Mouse (Mus musculus): ENCODE measurements around the gene 2410002F23Rik. TPM values are rescaled to one million over a fixed set of nuclear protein-coding genes. Genes with fewer than 3 reads are reported as not detected.
"Not testable (repeated sequence)": the region's sequence is repeated elsewhere in the genome, so short reads cannot be mapped to it uniquely, and the experiment has no call there.

Gene 2410002F23Rik
- polyA plus RNA-seq (2015; fragmentation: Nextera tagmentation; extraction: Ambion mirVana): 125 and 133 TPM in 2 replicates

GRCm38 (mm10) chr7:44246055-44246983 is at the start of gene 2410002F23Rik, which contains the start of gene 1700028J19Rik:
2410002F23Rik (plus strand) TSS chr7:44246722.
1700028J19Rik (minus strand) TSS chr7:44246695.
- no peaks in the 10 kb centered on the region for H3K9me3 ChIP-seq (replicated peaks; ENCODE audit: low read length)
- peaks cover 12% of the 10 kb centered on the region for H3K4me1 ChIP-seq (replicated peaks; ENCODE audit: insufficient read depth, low read length)
- no peak for TF ChIP-seq CTCF (IDR thresholded peaks at IDR 0.05; ENCODE audit: low read depth)
- peak within 1 kb of the TSS; percentile 97 for H3K9ac ChIP-seq (ENCODE audit: low read depth, low read length)
- H3K27me3 ChIP-seq (ENCODE audit: insufficient read depth, low read length): no peaks in the 10 kb centered on the region
- H3K4me3 ChIP-seq (replicated peaks; ENCODE audit: low read depth, low read length): peak within 1 kb of the TSS; percentile 90
- peak; percentile 96 for DNase-seq (ENCODE audit: low spot score)
- H3K4me2 ChIP-seq (ENCODE audit: low read length): peak within 1 kb of the TSS; percentile 56
- H3K27ac ChIP-seq: peak within 1 kb of the TSS; percentile 97
- peak; percentile 88 for ATAC-seq (replicated peaks; ENCODE audit: low FRiP score, low read depth)
- WGBS: 1% methylated on average over 62 of the region's 62 CpGs
- H3K36me3 ChIP-seq (ENCODE audit: insufficient read depth, low read length): peaks cover 17% of the 10 kb centered on the region

GRCm38 (mm10) chr7:44197891-44198290 is 48.6 kb upstream of the 2410002F23Rik start, which contains the start of gene Klk1b3:
Klk1b3 (plus strand) TSS chr7:44198191.
- H3K36me3 ChIP-seq (ENCODE audit: insufficient read depth, low read length): no peaks in the 10 kb centered on the region
- H3K9ac ChIP-seq (ENCODE audit: low read depth, low read length): no peak within 1 kb of the TSS
- ATAC-seq (replicated peaks; ENCODE audit: low FRiP score, low read depth) (no peak), DNase-seq (ENCODE audit: low spot score) (no peak)
- WGBS: 59% methylated on average over 3 of the region's 3 CpGs
- H3K4me3 ChIP-seq (replicated peaks; ENCODE audit: low read depth, low read length): no peak within 1 kb of the TSS
- no peak for TF ChIP-seq CTCF (IDR thresholded peaks at IDR 0.05; ENCODE audit: low read depth)
- no peaks in the 10 kb centered on the region for H3K27me3 ChIP-seq (ENCODE audit: insufficient read depth, low read length)
- H3K9me3 ChIP-seq (replicated peaks; ENCODE audit: low read length): no peaks in the 10 kb centered on the region
- H3K27ac ChIP-seq: no peak within 1 kb of the TSS
- no peak within 1 kb of the TSS for H3K4me2 ChIP-seq (ENCODE audit: low read length)
- no peaks in the 10 kb centered on the region for H3K4me1 ChIP-seq (replicated peaks; ENCODE audit: insufficient read depth, low read length)

GRCm38 (mm10) chr7:44207135-44207534 is 39.4 kb upstream of the 2410002F23Rik start, which contains the start of gene Klk1b4:
Klk1b4 (plus strand) TSS chr7:44207435.
- not testable (repeated sequence) for H3K9me3 ChIP-seq (replicated peaks; ENCODE audit: low read length); H3K9ac ChIP-seq (ENCODE audit: low read depth, low read length); H3K27ac ChIP-seq; H3K4me3 ChIP-seq (replicated peaks; ENCODE audit: low read depth, low read length); DNase-seq (ENCODE audit: low spot score); H3K4me1 ChIP-seq (replicated peaks; ENCODE audit: insufficient read depth, low read length); H3K27me3 ChIP-seq (ENCODE audit: insufficient read depth, low read length); ATAC-seq (replicated peaks; ENCODE audit: low FRiP score, low read depth); H3K36me3 ChIP-seq (ENCODE audit: insufficient read depth, low read length); H3K4me2 ChIP-seq (ENCODE audit: low read length)
- 32% methylated on average over 3 of the region's 3 CpGs for WGBS

GRCm38 (mm10) chr7:44208307-44208706 is 38.2 kb upstream of the 2410002F23Rik start:
- no peak overlapping the region for H3K4me3 ChIP-seq (replicated peaks; ENCODE audit: low read depth, low read length)
- no peaks in the 10 kb centered on the region for H3K9me3 ChIP-seq (replicated peaks; ENCODE audit: low read length)
- 76% methylated on average over 3 of the region's 3 CpGs for WGBS
- TF ChIP-seq CTCF (IDR thresholded peaks at IDR 0.05; ENCODE audit: low read depth): no peak
- H3K9ac ChIP-seq (ENCODE audit: low read depth, low read length): no peak overlapping the region
- ATAC-seq (replicated peaks; ENCODE audit: low FRiP score, low read depth) (no peak), DNase-seq (ENCODE audit: low spot score) (no peak)
- H3K27me3 ChIP-seq (ENCODE audit: insufficient read depth, low read length): no peaks in the 10 kb centered on the region
- H3K4me1 ChIP-seq (replicated peaks; ENCODE audit: insufficient read depth, low read length): no peaks in the 10 kb centered on the region
- no peak overlapping the region for H3K4me2 ChIP-seq (ENCODE audit: low read length)
- H3K27ac ChIP-seq: no peak overlapping the region
- no peaks in the 10 kb centered on the region for H3K36me3 ChIP-seq (ENCODE audit: insufficient read depth, low read length)

GRCm38 (mm10) chr7:44215645-44216044 is 30.9 kb upstream of the 2410002F23Rik start, which contains the start of gene Klk1b5:
Klk1b5 (plus strand) TSS chr7:44215945.
- Histone ChIP-seq H3K4me1 (replicated peaks; ENCODE audit: insufficient read depth, low read length) (no peaks in the 10 kb centered on the region), H3K9ac (ENCODE audit: low read depth, low read length) (no peak within 1 kb of the TSS), H3K36me3 (ENCODE audit: insufficient read depth, low read length) (no peaks in the 10 kb centered on the region), H3K9me3 (replicated peaks; ENCODE audit: low read length) (no peaks in the 10 kb centered on the region), H3K27me3 (ENCODE audit: insufficient read depth, low read length) (no peaks in the 10 kb centered on the region), H3K4me3 (replicated peaks; ENCODE audit: low read depth, low read length) (no peak within 1 kb of the TSS), H3K27ac (no peak within 1 kb of the TSS), H3K4me2 (ENCODE audit: low read length) (no peak within 1 kb of the TSS)
- WGBS: 83% methylated on average over 1 of the region's 1 CpGs
- ATAC-seq (replicated peaks; ENCODE audit: low FRiP score, low read depth) (no peak), DNase-seq (ENCODE audit: low spot score) (no peak)
- no peak for TF ChIP-seq CTCF (IDR thresholded peaks at IDR 0.05; ENCODE audit: low read depth)

GRCm38 (mm10) chr7:44221601-44222000 is 24.9 kb upstream of the 2410002F23Rik start:
- not testable (repeated sequence) for H3K27ac ChIP-seq; H3K9me3 ChIP-seq (replicated peaks; ENCODE audit: low read length); H3K9ac ChIP-seq (ENCODE audit: low read depth, low read length); H3K4me3 ChIP-seq (replicated peaks; ENCODE audit: low read depth, low read length); ATAC-seq (replicated peaks; ENCODE audit: low FRiP score, low read depth); H3K36me3 ChIP-seq (ENCODE audit: insufficient read depth, low read length); DNase-seq (ENCODE audit: low spot score); H3K27me3 ChIP-seq (ENCODE audit: insufficient read depth, low read length); H3K4me2 ChIP-seq (ENCODE audit: low read length); H3K4me1 ChIP-seq (replicated peaks; ENCODE audit: insufficient read depth, low read length)
- WGBS: 75% methylated on average over 8 of the region's 10 CpGs

GRCm38 (mm10) chr7:44222335-44222734 is 24.2 kb upstream of the 2410002F23Rik start:
- H3K4me1 ChIP-seq (replicated peaks; ENCODE audit: insufficient read depth, low read length); H3K27me3 ChIP-seq (ENCODE audit: insufficient read depth, low read length); H3K9ac ChIP-seq (ENCODE audit: low read depth, low read length); ATAC-seq (replicated peaks; ENCODE audit: low FRiP score, low read depth); H3K36me3 ChIP-seq (ENCODE audit: insufficient read depth, low read length); H3K9me3 ChIP-seq (replicated peaks; ENCODE audit: low read length); H3K4me2 ChIP-seq (ENCODE audit: low read length); H3K27ac ChIP-seq; H3K4me3 ChIP-seq (replicated peaks; ENCODE audit: low read depth, low read length); DNase-seq (ENCODE audit: low spot score): not testable (repeated sequence)
- 82% methylated on average over 6 of the region's 6 CpGs for WGBS
